Mouse (Mus musculus) cerebellum, postnatal 25 days (tissue): Measurements from ENCODE around the gene Cep95.
A peak's percentile ranks its signal among the peaks of the same experiment; 100 is the strongest.
"Not testable (repeated sequence)": the region's sequence is repeated elsewhere in the genome, so short reads cannot be mapped to it uniquely, and the experiment has no call there.

Experiments used
- DNase-seq, 2 experiments: peaks; one replicate each; pipeline ENCODE4 v3.0.0; 2021; ENCODE audit warnings: mixed read lengths in 2 of 2

Gene Cep95

GRCm38 (mm10) chr11:106777395-106777794 is 11.7 kb upstream of the Cep95 start:
- DNase-seq = no peak

- DNase-seq = no peak
Measured at GRCm38 (mm10) chr11:106778132-106778531, 10.9 kb upstream of the Cep95 start.

GRCm38 (mm10) chr11:106778589-106779387 is 10.3 kb upstream of the Cep95 start:
- DNase-seq = no peak

- DNase-seq = peak; percentile 91 to 92
Measured at GRCm38 (mm10) chr11:106779388-106780088, 9.5 kb upstream of the Cep95 start, which contains the start of gene Polg2. Gene Polg2, minus strand, starts transcription at chr11:106779537.

- DNase-seq = no peak
Measured at GRCm38 (mm10) chr11:106780089-106780425, 9.0 kb upstream of the Cep95 start.

- DNase-seq = no peak
Measured at GRCm38 (mm10) chr11:106780590-106781220, 8.3 kb upstream of the Cep95 start.

GRCm38 (mm10) chr11:106782271-106782670 is 6.8 kb upstream of the Cep95 start:
- not testable (repeated sequence) for DNase-seq

- no peak for DNase-seq
Measured at GRCm38 (mm10) chr11:106782841-106783764, 5.9 kb upstream of the Cep95 start.

GRCm38 (mm10) chr11:106784476-106784875 is 4.6 kb upstream of the Cep95 start:
- DNase-seq = no peak

GRCm38 (mm10) chr11:106785043-106785442 is 4.0 kb upstream of the Cep95 start:
- no peak for DNase-seq

GRCm38 (mm10) chr11:106787131-106788025 is 1.7 kb upstream of the Cep95 start:
- DNase-seq = peak; percentile 90 to 93

GRCm38 (mm10) chr11:106788026-106788774 is 852 bp upstream of the Cep95 start:
- peak; percentile 100 for DNase-seq

GRCm38 (mm10) chr11:106789649-106790048 is 597 bp downstream of the Cep95 start:
- DNase-seq = peak in 1 of 2 experiments; percentile 39

GRCm38 (mm10) chr11:106793846-106794245 is 4.8 kb downstream of the Cep95 start:
- DNase-seq = no peak

GRCm38 (mm10) chr11:106795679-106796078 is 6.6 kb downstream of the Cep95 start:
- DNase-seq = no peak

- peak; percentile 57 to 60 for DNase-seq
Measured at GRCm38 (mm10) chr11:106802069-106802627, 13.1 kb downstream of the Cep95 start.

- not testable (repeated sequence) for DNase-seq
Measured at GRCm38 (mm10) chr11:106807442-106807841, 18.4 kb downstream of the Cep95 start.

- DNase-seq = no peak
Measured at GRCm38 (mm10) chr11:106812410-106813136, 23.5 kb downstream of the Cep95 start.

- peak; percentile 91 for DNase-seq
Measured at GRCm38 (mm10) chr11:106814601-106815320, 25.7 kb downstream of the Cep95 start.
